Mouse (Mus musculus): ENCODE measurements around the gene Nprl3.

DNA sequence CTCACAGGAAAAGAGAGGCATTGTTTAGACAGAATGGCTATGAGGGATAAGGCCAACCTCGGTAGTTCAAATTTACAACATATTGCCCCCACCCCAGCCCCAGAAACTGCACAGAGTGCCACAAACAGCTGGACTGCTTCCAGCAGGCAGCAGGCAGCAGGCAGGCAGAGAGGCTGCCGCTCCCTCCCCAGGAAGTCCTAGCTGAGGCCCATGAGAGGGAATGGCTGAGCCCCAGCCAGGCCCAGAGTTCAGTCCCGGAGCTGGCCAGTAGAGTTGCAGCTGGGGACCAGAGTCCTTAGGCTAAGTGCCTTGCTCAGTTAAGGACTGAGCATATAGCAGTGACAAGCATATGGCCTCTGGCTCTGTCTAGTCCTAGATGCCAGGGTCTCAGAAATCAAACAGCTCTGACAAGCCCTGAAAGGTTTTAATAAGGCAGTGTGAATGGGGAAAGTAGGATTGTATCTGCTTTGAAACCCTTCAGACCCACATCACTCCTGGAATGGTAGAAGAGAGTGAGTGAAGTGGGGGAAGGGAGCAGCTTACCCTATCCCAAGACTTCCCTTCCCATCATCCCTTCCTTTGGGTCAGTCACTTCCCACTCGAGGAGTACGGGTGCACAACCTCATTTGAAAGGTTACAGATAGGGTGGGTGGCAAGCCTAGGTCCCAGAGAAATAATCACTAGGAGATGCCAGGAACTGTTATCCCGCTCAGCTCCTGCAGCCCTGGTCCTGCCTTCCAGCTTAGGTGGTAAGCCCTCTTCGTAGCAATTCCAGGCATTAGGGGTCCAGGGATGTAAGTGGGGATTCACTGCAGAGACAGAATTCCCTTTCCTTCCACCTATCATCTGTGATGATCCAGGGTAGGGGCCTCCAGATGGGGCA is 42.0 kb downstream of the Nprl3 start:
- TF ChIP-seq GATA1 (IDR thresholded peaks at IDR 0.05; ENCODE audit: borderline replicate concordance, low read length) (no peak), FLI1 (IDR thresholded peaks at IDR 0.05; ENCODE audit: low read length) (no peak)
